ENCODE assay signal across 24 mouse cellular contexts in the genomic region with DNA sequence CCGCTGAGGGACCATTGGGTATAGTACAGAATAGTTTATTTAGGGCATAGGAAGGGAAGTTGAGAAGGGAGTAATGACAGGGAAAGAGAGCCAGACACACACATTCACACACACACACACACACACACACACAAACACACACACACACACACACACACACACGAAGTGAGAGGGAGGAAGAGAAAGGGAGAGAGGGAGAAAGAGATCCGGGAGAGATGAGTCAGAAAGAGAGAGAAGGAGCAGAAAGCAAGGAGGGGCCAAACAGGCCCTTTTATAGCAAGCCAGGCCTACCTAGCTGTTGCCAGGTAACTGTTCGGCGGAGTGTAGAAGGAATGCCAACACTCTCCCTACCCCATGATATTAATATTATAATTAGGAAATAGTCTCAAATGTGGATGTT.
DNase-seq lines count a peak whose midpoint lies in the region; ATAC-seq and TF ChIP-seq lines count a peak whose summit lies in the region.
"Had no signal": no experiment of that assay in that cellular context is flagged by ENCODE, and none has a peak within 500 bp of the region (broad histone marks: within the 10 kb centered on the region; RNA-seq: fewer than 3 reads in every experiment).

No protein-coding gene starts in this region.

- POLR2A ChIA-PET in Patski (lab: Charles Lee), result no interaction called here

- 76% methylated on average over 5 of the region's 5 CpGs for WGBS in kidney, embryonic 14.5 days
- 72% methylated on average over 5 of the region's 5 CpGs for WGBS in small intestine, adult 2 months

- no peak for TF ChIP-seq POLR2A in small intestine, adult 2 months (IDR thresholded peaks at IDR 0.05; ENCODE audit: low read depth, low read length)

- H3K4me1 ChIP-seq in kidney, embryonic 14.5 days (ENCODE audit: control insufficient read depth, insufficient read depth, low read length), result no peaks in the 10 kb centered on the region
- peaks cover 19% of the 10 kb centered on the region; the same call in 1 of the 2 replicates for H3K4me1 ChIP-seq in small intestine, adult 2 months (ENCODE audit: control insufficient read depth, insufficient read depth, insufficient read length, low read length)
- H3K4me1 ChIP-seq: hindbrain, embryonic 12.5 days; hindbrain, embryonic 15.5 days had no signal

- H3K27ac ChIP-seq in kidney, embryonic 14.5 days (ENCODE audit: low read depth, low read length), result no peak overlapping the region
- peak overlapping the region; percentile 96; the same call in 1 of the 2 replicates for H3K27ac ChIP-seq in small intestine, adult 2 months (ENCODE audit: insufficient read depth, low read depth, low read length)
- H3K27ac ChIP-seq: embryonic facial prominence, embryonic 12.5 days; embryonic facial prominence, embryonic 15.5 days; heart, adult 2 months; hindbrain, embryonic 12.5 days; hindbrain, embryonic 15.5 days had no signal

- CTCF ChIA-PET in Patski (lab: Charles Lee), result interaction anchor here (1.1 kb wide), 1 partner anchor 35 kb away, joined by 3 read pairs; no protein-coding TSS in a partner anchor

- no peaks in the 10 kb centered on the region for H3K36me3 ChIP-seq in kidney, embryonic 14.5 days (ENCODE audit: control insufficient read depth, insufficient read depth, low read length)
- peaks cover 1% of the 10 kb centered on the region for H3K36me3 ChIP-seq in small intestine, adult 2 months (ENCODE audit: control insufficient read depth, insufficient read depth, low read length)
- H3K36me3 ChIP-seq: embryonic facial prominence, embryonic 12.5 days; embryonic facial prominence, embryonic 15.5 days had no signal

- peak; percentile 4 for DNase-seq in kidney, postnatal 14 days
- peak; percentile 41 for DNase-seq in right cerebral cortex, adult 18-20 months
- DNase-seq in right cerebral cortex, postnatal 4 days, result no peak
- peak; percentile 47 for DNase-seq in Patski (ENCODE audit: low read depth, low spot score)
- DNase-seq in ovary, postnatal 10 days (ENCODE audit: low spot score), result no peak
- DNase-seq: adrenal gland, postnatal 10 days; adrenal gland, postnatal 36 days; cerebellum, adult 11 months; cerebellum, adult 2 months; cerebellum, adult 9-11 months; cerebellum, postnatal 25 days; forebrain, postnatal 0 days; gastrocnemius, postnatal 10 days; gastrocnemius, postnatal 36 days; heart, adult 2 months had no signal

- no peak overlapping the region for H3K9ac ChIP-seq in kidney, embryonic 14.5 days (ENCODE audit: low read depth, low read length)
- H3K9ac ChIP-seq: embryonic facial prominence, embryonic 12.5 days; embryonic facial prominence, embryonic 15.5 days; forebrain, postnatal 0 days; hindbrain, embryonic 12.5 days; hindbrain, embryonic 15.5 days had no signal

- H3K9me3 ChIP-seq in kidney, embryonic 14.5 days (ENCODE audit: control insufficient read depth, low read length), result no peaks in the 10 kb centered on the region
- H3K9me3 ChIP-seq: embryonic facial prominence, embryonic 12.5 days; embryonic facial prominence, embryonic 15.5 days; hindbrain, embryonic 12.5 days; hindbrain, embryonic 15.5 days had no signal

- no peak for ATAC-seq in kidney, embryonic 14.5 days (ENCODE audit: low FRiP score, low TSS enrichment)
- ATAC-seq in Patski, result peak; percentile 79
- ATAC-seq: CD4-positive, CD25-positive, alpha-beta regulatory T cell, adult 4 months; forebrain, embryonic 14.5 days; forebrain, postnatal 0 days had no signal

- no peak for TF ChIP-seq CTCF in Patski (IDR thresholded peaks at IDR 0.05)
- no peak for TF ChIP-seq CTCF in small intestine, adult 2 months (IDR thresholded peaks at IDR 0.05; ENCODE audit: extremely low read depth, insufficient read length, insufficient replicate concordance, low read depth, low read length)

- no peak overlapping the region for H3K4me3 ChIP-seq in kidney, embryonic 14.5 days (ENCODE audit: low read length)
- H3K4me3 ChIP-seq in small intestine, adult 2 months (ENCODE audit: low read depth, low read length), result no peak overlapping the region
- H3K4me3 ChIP-seq: embryonic facial prominence, embryonic 12.5 days; embryonic facial prominence, embryonic 15.5 days; heart, adult 2 months; hindbrain, embryonic 12.5 days; hindbrain, embryonic 15.5 days had no signal

- H3K4me2 ChIP-seq in kidney, embryonic 14.5 days (replicated peaks; ENCODE audit: low read depth, low read length), result no peak overlapping the region
- H3K4me2 ChIP-seq: embryonic facial prominence, embryonic 12.5 days; embryonic facial prominence, embryonic 15.5 days; heart, embryonic 11.5 days; hindbrain, embryonic 12.5 days; hindbrain, embryonic 15.5 days had no signal

- H3K27me3 ChIP-seq in kidney, embryonic 14.5 days (ENCODE audit: control insufficient read depth, insufficient read depth, low read length), result no peaks in the 10 kb centered on the region
- no peaks in the 10 kb centered on the region for H3K27me3 ChIP-seq in Patski
- H3K27me3 ChIP-seq in small intestine, adult 2 months (ENCODE audit: control insufficient read depth, insufficient read depth, low read length), result no peaks in the 10 kb centered on the region
- H3K27me3 ChIP-seq: embryonic facial prominence, embryonic 12.5 days; embryonic facial prominence, embryonic 15.5 days; hindbrain, embryonic 12.5 days; hindbrain, embryonic 15.5 days had no signal

- in situ Hi-C loops in Patski (cut with MboI; ENCODE audit: low pct_unique_long_range_greater_than_20kb), result no loop called here

Comparison
In these comparisons a context has a peak if more than half of its experiments do, and no peak if none do; other contexts are left out.
1. DNase-seq: peak in kidney, postnatal 14 days (single experiment), right cerebral cortex, adult 18-20 months (single experiment) and Patski (single experiment); none in right cerebral cortex, postnatal 4 days (single experiment) and ovary, postnatal 10 days (single experiment).